Mouse (Mus musculus) intestine, embryonic 14.5 days (tissue): ENCODE data around the gene Hat1. TPM values are rescaled to one million over a fixed set of nuclear protein-coding genes. Genes with fewer than 3 reads are reported as not detected.

Experiments
- ATAC-seq: fragments of 200-750 bp; cut with Nextera tagmentation; replicated peaks from 2 replicates; pipeline ENCODE4 v1.8.0; 2017; ENCODE audit warnings: low read depth, moderate number of reproducible peaks, moderate TSS enrichment, moderate library complexity; ENCODE audit not compliant: low FRiP score, low TSS enrichment
- DNase-seq: peaks from one replicate; pipeline ENCODE4 v3.0.0-alpha.2; 2018; ENCODE audit warnings: low spot score
- H3K27ac ChIP-seq: fragments of 300-500 bp; sonication (generic); 2 replicates; pipeline ENCODE4 v1.5.1; 2014; ENCODE audit warnings: low read depth, mild to moderate bottlenecking, control low read depth
- H3K27me3 ChIP-seq: fragments of 300-500 bp; sonication (generic); replicated peaks from 2 replicates; pipeline ENCODE4 v1.6.1; 2014; ENCODE audit warnings: low read length, control low read depth; ENCODE audit not compliant: control insufficient read depth, insufficient read depth
- H3K36me3 ChIP-seq: fragments of 300-500 bp; sonication (generic); 2 replicates; pipeline ENCODE4 v1.6.1; 2014; ENCODE audit warnings: low read length, control low read depth; ENCODE audit not compliant: control insufficient read depth, insufficient read depth
- H3K4me1 ChIP-seq: fragments of 300-500 bp; sonication (generic); replicated peaks from 2 replicates; pipeline ENCODE4 v1.6.1; 2014; ENCODE audit warnings: low read length, control low read depth, mixed read lengths; ENCODE audit not compliant: control insufficient read depth, insufficient read depth
- H3K4me2 ChIP-seq: fragments of 300-500 bp; sonication (generic); 2 replicates; pipeline ENCODE4 v1.6.1; 2014; ENCODE audit warnings: low read length
- H3K4me3 ChIP-seq: fragments of 300-500 bp; sonication (generic); 2 replicates; pipeline ENCODE4 v1.5.1; 2014; ENCODE audit warnings: low read depth, low read length, control low read depth, mixed read lengths
- H3K9ac ChIP-seq: fragments of 300-500 bp; sonication (generic); 2 replicates; pipeline ENCODE4 v1.6.1; 2014; ENCODE audit warnings: mild to moderate bottlenecking, low read length
- H3K9me3 ChIP-seq: fragments of 300-500 bp; sonication (generic); 2 replicates; pipeline ENCODE4 v1.6.1; 2016; ENCODE audit warnings: low read length, control low read depth; ENCODE audit not compliant: control insufficient read depth
- WGBS: fragments of 180-500 bp; shearing (Covaris S2); extraction: QIAGEN DNeasy Blood & Tissue Kit; methylation state at CpG from one replicate; pipeline ENCODE4 v1.1.7; 2014; 5-methylcytosine and 5-hydroxymethylcytosine counted together
- polyA plus RNA-seq: library from polyadenylated mRNA; unstranded; fragments of >200 nt; fragmentation: Nextera tagmentation; extraction: Ambion mirVana; gene quantifications from 2 replicates; pipeline ENCODE4 v1.2.1, GENCODE M21; 2014

The Hat1 gene
- polyA plus RNA-seq, 1 experiment from 2014 or later: 116 TPM

DNA sequence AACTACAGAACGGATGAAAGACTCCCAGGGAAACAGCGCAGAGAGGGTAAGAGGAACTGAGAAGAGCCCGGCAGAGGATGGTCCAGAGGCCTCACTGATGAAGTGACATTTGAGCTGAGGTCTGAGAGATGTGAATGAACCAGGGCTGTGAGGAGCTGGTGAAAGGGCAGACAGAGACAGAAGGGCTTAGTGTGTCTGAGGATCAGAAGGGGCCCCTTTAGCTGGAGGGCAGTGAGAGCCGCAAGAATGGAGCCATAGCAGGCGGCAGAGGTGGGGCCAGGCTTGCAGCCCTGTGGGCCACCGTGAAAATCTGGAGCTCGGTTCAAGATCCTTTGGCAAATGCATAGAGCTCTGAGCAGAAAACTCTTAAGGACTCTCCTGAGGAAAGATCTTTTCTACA lies 91.2 kb downstream of the Hat1 start:
- H3K9ac ChIP-seq: no peak overlapping the region
- no peaks in the 10 kb centered on the region for H3K36me3 ChIP-seq
- no peak overlapping the region for H3K27ac ChIP-seq
- DNase-seq (no peak), ATAC-seq (no peak)
- H3K27me3 ChIP-seq: no peaks in the 10 kb centered on the region
- no peak overlapping the region for H3K4me3 ChIP-seq
- no peaks in the 10 kb centered on the region for H3K9me3 ChIP-seq
- H3K4me1 ChIP-seq: peaks cover 3% of the 10 kb centered on the region; the same call in 1 of the 2 replicates
- H3K4me2 ChIP-seq: no peak overlapping the region
- WGBS: 22% methylated on average over 7 of the region's 7 CpGs

DNA sequence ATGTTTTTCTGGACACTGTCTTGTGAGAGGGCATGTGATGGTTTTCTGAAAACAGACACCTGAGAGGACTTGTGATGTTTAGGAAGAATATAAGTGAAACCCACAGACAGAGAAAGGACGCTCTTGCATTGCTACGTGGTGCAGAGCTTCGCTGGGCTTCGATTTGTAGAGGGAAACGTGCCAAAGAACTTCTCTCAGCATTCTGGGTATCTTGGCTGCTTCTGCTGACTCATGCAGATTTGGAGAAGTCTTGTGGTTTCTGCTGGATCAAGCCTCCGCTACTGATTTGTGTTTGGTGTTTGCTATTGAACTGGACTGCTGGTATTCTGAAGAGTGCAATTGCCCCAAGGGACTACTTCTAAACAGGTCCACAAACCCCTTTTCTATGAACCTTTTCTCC lies 93.1 kb downstream of the Hat1 start:
- no peak overlapping the region for H3K4me3 ChIP-seq
- H3K9me3 ChIP-seq: no peaks in the 10 kb centered on the region
- DNase-seq (no peak), ATAC-seq (no peak)
- no peaks in the 10 kb centered on the region for H3K36me3 ChIP-seq
- no peaks in the 10 kb centered on the region for H3K27me3 ChIP-seq
- H3K4me2 ChIP-seq: no peak overlapping the region
- no peaks in the 10 kb centered on the region for H3K4me1 ChIP-seq
- no peak overlapping the region for H3K27ac ChIP-seq
- no peak overlapping the region for H3K9ac ChIP-seq
- WGBS: 79% methylated on average over 6 of the region's 6 CpGs

DNA sequence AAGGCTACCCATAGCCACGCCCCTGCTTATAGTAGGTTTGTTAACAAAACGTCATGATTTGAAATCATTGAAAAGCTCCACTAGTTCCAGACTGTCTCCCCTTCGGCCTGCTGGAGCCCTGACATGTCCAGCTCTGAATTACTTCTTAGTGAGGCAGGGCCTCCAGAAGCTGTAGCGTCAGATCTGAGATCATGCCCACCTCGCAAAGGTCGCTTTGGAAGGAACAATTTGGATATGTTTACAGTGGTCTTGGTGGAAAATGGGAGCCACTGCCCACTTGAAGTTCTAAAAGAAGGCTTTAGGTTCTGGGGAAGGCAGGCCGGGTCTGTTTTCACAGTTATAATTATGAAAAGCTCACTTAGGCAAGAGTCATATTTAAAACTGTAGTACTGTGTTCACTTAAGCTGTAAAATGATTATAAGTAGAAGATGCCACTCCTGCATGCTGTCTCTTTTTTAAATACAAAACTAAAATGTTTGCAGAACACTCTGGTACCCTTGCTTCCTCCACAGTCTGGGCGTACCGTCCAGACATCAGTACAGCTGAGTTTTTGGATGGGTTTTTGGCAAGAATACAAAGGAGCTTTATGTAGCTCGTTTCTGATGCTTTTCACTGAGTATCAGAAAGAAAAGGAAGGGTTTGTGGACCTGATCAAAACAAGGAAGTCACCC lies 94.4 kb downstream of the Hat1 start:
- Histone ChIP-seq H3K9me3 (no peaks in the 10 kb centered on the region), H3K4me3 (no peak overlapping the region), H3K4me2 (no peak overlapping the region), H3K36me3 (no peaks in the 10 kb centered on the region), H3K4me1 (no peaks in the 10 kb centered on the region), H3K27me3 (no peaks in the 10 kb centered on the region), H3K27ac (no peak overlapping the region), H3K9ac (no peak overlapping the region)
- ATAC-seq (no peak), DNase-seq (no peak)
- WGBS: 70% methylated on average over 10 of the region's 10 CpGs

DNA sequence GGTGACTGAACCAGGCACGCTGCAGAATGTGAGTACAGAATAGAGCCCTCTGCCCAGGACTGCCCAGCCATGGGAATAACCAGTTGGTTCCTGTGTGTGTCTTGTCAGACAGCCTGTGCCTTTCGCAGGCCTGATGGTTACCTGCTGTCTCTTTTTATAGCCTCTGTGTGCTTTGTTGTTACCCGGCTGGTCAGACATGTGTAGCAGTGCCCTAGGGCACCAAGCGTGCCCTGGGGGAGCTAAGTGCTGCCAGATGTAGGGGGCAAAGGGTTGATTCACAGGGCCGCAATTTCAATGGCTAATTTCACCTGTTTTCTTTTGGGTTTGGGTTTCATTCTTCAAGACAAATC lies 94.9 kb downstream of the Hat1 start:
- Histone ChIP-seq H3K4me1 (no peaks in the 10 kb centered on the region), H3K27me3 (no peaks in the 10 kb centered on the region), H3K4me3 (no peak overlapping the region), H3K9ac (no peak overlapping the region), H3K27ac (no peak overlapping the region), H3K9me3 (no peaks in the 10 kb centered on the region), H3K36me3 (no peaks in the 10 kb centered on the region), H3K4me2 (no peak overlapping the region)
- 61% methylated on average over 5 of the region's 5 CpGs for WGBS
- no peak for ATAC-seq
- no peak for DNase-seq

Other genes starting within 250 kb of the Hat1 start
- gene Dync1i2, start 177.3 kb upstream of the Hat1 start, polyA plus RNA-seq: 95.9 and 102 TPM in 2 replicates
- 27.5 and 30.7 TPM in 2 replicates for gene Slc25a12, start 21.2 kb upstream of the Hat1 start, polyA plus RNA-seq
- gene Metap1d, start 64.3 kb downstream of the Hat1 start, polyA plus RNA-seq: 41.2 and 46.0 TPM in 2 replicates
- 8.0 and 9.8 TPM in 2 replicates for gene Dlx1, start 139.2 kb downstream of the Hat1 start, polyA plus RNA-seq
- 5.8 and 6.4 TPM in 2 replicates for gene Dlx2, start 157.8 kb downstream of the Hat1 start, polyA plus RNA-seq